Mouse (Mus musculus) lung, postnatal 36 days (tissue): Measurements from ENCODE around the gene Ccl22.

Experiments
- DNase-seq: peaks from one replicate; pipeline ENCODE4 v3.0.0; 2022; ENCODE audit warnings: mixed read lengths

The Ccl22 gene

DNA sequence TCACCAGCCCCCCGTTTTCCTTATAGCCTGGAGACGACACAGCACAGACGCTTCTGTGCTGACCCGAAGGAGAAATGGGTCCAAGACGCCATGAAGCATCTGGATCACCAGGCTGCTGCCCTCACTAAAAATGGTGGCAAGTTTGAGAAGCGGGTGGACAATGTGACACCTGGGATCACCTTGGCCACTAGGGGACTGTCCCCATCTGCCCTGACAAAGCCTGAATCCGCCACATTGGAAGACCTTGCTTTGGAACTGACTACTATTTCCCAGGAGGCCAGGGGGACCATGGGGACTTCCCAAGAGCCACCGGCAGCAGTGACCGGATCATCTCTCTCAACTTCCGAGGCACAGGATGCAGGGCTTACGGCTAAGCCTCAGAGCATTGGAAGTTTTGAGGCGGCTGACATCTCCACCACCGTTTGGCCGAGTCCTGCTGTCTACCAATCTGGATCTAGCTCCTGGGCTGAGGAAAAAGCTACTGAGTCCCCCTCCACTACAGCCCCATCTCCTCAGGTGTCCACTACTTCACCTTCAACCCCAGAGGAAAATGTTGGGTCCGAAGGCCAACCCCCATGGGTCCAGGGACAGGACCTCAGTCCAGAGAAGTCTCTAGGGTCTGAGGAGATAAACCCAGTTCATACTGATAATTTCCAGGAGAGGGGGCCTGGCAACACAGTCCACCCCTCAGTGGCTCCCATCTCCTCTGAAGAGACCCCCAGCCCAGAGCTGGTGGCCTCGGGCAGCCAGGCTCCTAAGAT is 34.3 kb downstream of the Ccl22 start:
- no peak for DNase-seq

DNA sequence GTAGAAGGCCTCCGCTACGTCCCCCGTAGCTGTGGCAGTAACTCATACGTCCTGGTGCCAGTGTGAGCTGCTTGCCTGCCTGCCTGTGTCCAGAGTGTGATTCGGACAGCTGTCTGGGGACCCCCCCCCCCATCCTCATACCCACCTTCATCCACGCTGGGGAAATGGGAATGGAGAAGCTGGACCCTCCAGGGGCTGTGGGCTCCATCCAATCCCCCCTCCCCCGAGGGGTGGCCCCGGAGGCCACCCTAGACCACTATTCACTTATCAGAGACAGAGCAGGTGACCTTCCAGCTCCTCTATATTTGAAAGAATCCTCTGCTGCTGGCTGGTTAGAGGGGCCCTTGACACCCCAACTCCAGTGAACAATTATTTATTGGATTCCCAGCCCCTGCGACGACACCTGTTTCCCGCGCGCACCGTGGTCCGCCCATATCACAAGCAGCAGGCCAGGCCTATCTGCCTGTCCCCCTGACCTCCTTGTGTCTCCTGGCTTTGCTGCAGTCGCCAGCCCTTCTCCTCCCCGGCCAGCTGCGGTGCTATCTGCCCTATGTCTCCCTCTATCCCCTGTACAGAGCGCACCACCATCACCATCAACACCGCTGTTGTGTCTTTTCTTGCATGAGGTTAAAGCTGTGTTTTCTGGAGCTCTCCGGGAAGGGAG is 35.2 kb downstream of the Ccl22 start:
- no peak for DNase-seq

DNA sequence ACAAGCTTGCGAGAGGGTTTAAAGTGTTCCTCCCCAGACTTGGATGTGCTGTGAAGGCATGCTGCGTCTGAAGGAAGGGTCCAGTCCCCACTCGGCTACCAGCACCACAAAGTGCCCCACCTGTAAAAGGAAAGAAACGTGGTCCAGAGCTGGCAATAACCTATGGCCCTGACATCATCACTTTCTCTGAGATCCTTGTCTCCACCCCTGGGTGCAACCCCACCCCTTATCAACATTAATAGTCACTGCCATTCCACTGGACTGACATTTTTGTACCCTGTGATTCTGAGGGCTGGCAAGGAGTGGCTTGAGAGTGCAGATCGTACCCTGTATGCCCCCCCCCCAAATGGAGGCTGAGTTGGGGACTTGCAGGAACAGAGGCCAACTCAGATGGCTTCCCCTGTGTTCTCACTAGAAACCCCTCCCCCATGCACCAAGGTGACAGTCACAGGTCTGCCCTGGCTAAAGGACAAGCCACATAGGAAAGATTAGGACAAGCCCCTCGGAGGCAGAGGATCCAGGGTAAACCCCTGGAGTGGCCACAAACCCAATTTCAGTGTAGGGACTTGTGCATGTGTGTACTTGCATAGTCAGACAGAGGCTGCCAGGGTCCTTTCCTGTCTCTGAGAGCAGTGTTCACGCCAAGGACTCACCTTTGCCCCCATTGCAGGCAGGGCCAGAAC is 35.9 kb downstream of the Ccl22 start:
- DNase-seq: no peak

DNA sequence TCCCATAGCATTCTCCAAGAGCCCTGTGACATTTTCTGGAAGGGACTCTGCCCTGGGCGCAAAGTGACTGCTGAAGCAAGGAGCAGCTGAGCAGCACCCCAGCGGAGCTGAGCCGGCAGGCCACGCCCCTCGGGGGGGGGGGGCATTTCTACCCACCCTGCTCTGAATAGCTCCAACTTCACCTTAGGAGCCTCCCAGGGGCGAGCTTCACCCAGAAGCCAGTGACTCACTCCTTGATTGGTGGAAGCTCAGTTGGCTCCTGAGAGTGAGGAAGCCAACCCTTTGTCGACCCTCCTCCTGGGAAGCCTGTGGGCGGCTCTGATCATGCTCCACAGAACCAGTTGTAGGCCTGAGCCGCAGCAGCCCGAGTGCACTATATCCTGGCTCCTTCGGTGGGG is 36.4 kb downstream of the Ccl22 start:
- peak; percentile 17 for DNase-seq

GRCm38 (mm10) chr8:94783890-94784289 is 38.5 kb downstream of the Ccl22 start:
- DNase-seq: no peak

- peak; percentile 83 for DNase-seq
These were observed 40.0 kb downstream of the Ccl22 start for GRCm38 (mm10) chr8:94785247-94785985.

GRCm38 (mm10) chr8:94785995-94786595 is 40.7 kb downstream of the Ccl22 start:
- no peak for DNase-seq

DNA sequence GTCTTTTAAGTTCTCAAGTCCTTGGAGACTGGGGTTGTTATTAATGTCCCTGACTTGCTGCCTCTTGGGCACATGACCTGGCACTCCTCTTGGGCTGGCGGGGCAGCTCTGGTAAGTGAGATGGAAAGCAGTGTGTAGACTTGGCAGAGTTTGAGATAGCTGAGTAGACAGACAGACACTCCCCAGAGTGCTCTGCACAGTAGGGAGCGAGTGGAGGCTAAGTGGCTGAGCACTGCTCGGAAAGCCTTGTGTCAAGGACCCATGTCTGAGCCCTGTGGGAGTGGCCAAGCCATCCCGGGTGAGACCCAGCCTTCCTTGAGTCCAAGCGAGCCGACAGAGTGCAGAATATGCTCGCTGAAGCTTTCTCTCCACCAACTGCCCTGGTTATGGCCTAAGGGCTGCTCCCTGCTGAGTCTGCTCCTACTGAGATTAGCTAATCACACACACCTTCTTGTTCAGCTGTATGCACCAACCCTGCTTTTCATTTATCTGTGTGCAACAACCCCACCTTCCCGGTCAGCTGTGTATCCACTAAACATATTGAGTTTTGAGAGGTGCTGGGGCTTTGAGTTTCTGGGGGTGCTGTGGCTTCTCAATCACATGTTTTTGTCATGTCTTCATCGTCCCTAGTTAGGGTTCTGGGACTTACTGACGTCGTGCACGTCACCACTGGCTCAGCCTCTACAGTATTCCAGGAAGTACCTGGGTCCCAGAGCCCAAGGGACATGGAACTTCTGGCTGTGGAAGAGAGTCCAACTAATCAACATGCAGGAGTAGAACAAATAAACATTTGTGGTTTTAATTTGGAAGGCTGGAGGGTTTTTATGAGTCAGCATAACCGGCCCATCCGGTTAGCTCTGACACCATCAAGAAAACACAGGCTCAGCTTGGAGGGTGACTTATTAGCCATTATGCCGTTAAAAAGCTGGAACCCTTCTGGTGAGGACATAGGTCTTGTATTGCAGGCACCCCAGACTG is 42.4 kb downstream of the Ccl22 start:
- peak; percentile 67 for DNase-seq

GRCm38 (mm10) chr8:94789256-94789955 is 44.0 kb downstream of the Ccl22 start:
- DNase-seq: no peak

GRCm38 (mm10) chr8:94794368-94794767 is 49.0 kb downstream of the Ccl22 start:
- DNase-seq: no peak

GRCm38 (mm10) chr8:94794782-94795181 is 49.4 kb downstream of the Ccl22 start:
- no peak for DNase-seq

GRCm38 (mm10) chr8:94800278-94800968 is 55.0 kb downstream of the Ccl22 start:
- DNase-seq: no peak
